Mouse (Mus musculus): ENCODE measurements around the gene D17H6S53E.
"Not testable (repeated sequence)": the region's sequence is repeated elsewhere in the genome, so short reads cannot be mapped to it uniquely, and the experiment has no call there.

DNA sequence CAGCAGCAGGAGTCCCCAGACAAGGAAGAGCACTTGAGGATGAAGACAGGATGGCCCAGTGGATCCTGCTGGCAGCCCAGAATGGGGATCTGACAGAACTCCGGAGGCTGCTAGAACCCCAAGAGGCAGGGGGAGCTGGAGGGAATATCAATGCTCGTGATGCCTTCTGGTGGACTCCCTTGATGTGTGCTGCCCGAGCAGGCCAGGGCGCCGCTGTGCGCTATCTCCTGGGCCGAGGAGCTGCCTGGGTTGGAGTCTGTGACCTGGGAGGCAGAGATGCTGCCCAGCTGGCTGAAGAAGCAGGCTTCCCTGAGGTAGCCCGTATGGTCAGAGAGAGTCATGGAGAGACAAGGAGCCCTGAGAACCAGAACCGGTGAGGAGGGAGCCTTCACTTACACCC lies 2.9 kb upstream of the D17H6S53E start:
- not testable (repeated sequence) for TF ChIP-seq CTCF (IDR thresholded peaks at IDR 0.05; ENCODE audit: control insufficient read depth, insufficient read depth, low read length); POLR2A (IDR thresholded peaks at IDR 0.05; ENCODE audit: borderline replicate concordance, control insufficient read depth, low read depth, low read length)

Data from bone marrow, adult 2 months (tissue).